Mouse (Mus musculus) left cerebral cortex, postnatal 36 days (tissue): ENCODE measurements around the gene Cdh6. TPM values are rescaled to one million over a fixed set of nuclear protein-coding genes. Genes with fewer than 3 reads are reported as not detected.

ENCODE experiments used
- DNase-seq, 2 experiments: peaks; one replicate each; pipeline ENCODE4 v3.0.0; 2021 to 2022; ENCODE audit warnings: low spot score in 2 of 2, mixed read lengths in 1 of 2
- intact Hi-C: fragments of 180-260 bp; cut with DNase I; formaldehyde crosslinking; loops from one replicate; pipeline ENCODE4 v1.15.1; 2025
- total RNA-seq, 2 experiments: library from RNA; stranded (reverse); gene quantifications; 2 replicates each; pipeline ENCODE4 v1.2.3; 2021

Cdh6 gene
- total RNA-seq, 2 experiments from 2014 or later: 26.5 to 27.9 TPM

DNA sequence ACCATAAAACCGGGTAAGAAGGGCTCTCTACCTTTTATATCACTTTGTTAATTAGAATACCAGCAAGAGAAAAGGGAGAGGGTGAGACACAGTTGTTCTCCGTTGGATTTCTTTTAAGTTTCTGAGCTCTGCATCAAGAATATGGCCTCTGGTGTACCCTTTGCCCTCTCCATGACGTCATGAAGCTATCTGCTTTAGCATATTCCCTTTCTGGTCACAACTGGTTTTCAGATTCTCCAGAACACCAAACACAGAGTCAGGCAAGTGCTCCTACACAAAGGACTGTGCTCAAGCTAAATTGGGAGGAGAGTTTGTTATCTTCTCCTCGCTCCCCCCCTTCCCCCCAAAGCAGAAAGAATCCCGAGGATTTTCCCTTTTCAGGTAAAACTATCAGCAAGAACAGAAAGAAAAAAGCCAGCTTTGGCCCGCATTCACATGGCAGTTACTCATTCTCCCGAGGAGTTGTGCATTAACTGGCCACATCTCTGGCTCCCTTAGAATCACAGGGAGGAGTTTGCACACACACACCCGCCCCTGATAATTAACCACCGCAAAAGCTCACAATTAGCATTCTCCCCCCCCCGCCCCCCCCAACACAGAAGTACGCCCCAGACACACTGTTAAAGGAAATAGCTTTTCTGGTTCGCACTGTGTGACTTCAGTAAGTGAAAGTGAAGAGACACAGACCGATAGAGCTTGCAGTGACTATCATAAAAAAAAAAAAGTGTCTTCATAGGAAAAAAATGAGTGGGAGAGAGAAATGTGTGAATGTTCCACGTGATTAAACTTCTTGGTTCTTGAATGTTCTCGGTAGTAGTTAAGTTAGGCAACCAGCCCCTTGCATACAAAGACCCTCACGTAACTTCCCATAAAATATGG is 1.8 kb downstream of the Cdh6 start:
- intact Hi-C loops: loop anchor here (5.0 to 10.0 kb wide), 6 partner anchors 34 to 683 kb away; no protein-coding TSS in a partner anchor

DNA sequence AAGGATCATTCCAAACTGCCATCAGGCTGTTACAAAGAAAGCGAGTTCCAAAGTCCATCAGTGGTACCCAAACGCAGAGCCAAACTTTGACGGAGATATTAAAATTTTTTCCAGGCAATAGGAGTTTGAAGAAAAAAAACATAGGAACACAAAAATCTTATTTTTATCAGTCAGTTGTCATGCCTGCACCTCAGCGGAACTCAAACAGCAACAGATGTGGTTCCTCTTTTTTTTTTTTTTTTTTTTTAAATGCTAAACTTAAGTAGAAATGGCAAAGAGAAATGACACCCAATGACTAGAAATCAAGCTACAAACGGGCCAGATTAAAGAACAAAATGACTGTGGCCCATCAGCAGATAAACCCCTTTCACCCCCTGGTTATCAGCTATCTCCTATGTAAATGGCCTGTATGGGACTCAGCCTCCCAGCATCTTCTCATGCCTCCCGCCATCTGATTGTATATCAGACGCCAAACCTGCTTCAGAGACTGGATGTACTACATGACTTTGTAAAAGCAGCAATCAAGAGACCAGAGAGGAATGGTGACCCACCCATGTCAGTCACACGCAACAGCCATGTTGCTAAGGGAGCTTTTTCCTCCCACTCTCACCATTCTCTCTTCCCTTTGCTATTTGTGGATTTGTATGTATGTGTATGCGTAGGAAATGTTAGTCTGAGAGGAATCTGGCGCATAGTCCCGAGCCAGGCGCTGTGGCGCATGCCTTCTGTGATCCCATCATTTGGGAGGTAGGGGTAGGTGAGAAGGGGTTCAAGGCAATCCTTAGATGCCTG is 8.2 kb downstream of the Cdh6 start:
- intact Hi-C loops: no loop called here
- peak in 1 of 2 experiments; percentile 22 for DNase-seq

More for the DNA sequence above, 1.8 kb downstream of the Cdh6 start:
- DNase-seq: no peak

DNA sequence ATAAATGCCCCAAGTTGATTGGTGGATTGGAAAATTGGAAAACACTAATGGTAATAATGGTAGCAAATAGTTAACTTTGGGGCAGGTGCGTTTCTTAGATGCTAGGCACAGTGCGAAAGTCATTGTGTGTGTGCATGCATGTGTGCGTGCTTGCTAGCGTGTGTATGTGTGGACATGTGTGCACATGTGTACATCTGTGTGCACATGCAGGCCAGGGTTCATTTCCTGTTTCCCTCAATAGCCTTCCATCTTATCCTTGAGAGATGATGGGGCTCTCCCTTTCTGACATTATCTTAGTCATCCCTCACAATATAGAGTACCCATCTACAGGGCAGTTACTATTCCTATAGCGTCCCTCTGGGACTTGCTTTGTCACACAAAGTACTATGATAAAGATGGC is 17.7 kb downstream of the Cdh6 start:
- no peak for DNase-seq
- intact Hi-C loops: no loop called here

DNA sequence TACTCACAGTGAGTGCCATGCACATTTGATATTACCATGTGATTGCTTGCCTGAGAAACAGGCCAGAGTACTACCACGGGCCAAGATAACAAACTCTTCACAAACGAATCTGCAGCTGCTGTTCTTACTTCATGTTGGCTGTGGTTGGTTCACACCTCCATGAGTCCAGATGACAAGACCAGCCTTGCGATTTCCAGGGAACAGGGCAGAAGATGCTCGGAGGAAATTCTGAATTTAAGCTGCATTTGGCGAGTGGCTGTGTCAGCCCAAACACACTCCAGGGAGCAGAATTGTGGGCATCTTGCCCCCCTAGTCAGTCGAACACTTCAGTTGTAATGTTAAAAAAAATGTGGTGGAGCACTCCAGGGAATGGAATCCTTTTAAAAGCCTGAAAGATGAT is 18.1 kb downstream of the Cdh6 start:
- intact Hi-C loops: no loop called here
- DNase-seq: no peak

DNA sequence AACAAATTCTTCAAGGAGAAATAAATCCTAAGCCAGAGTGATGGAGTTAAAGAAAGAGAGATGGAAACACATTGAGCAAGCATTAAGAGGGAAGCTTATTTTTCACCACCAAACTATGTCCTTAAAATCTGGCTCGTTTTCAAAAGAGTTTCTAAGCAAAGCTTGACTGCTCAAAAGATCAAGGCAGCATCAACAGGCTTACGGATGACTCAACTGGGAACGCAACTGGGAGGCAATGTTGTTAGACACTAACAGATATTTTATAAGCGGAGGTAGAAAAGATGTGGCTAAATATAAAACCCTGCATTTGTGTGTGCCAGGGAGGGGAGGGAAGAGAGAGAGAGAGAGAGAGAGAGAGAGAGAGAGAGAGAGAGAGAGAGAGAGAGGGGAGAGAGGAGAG is 31.5 kb downstream of the Cdh6 start:
- no peak for DNase-seq
- intact Hi-C loops: no loop called here

DNA sequence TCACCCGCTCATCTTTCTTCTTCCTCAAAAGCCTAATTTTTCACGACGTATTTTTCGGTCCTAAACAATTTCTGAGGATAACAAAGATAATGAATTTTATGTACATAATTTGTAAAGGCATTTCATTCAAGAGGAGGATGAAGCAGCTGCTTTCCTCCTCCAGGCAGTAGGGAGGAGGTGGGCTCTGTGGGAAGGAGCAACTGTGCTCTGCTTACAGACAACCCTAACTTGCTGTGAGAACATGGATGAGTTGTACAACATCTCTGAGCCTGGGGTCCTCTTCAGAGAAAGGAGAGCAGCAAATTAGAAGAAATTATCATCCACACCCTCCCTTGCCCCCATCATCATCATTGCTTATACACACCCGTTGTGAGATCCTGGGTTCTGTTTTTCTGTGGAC is 33.8 kb downstream of the Cdh6 start:
- intact Hi-C loops: loop anchor here (5.0 kb wide), 1 partner anchor 33 kb away; the partner anchor contains the start of gene Cdh6
- DNase-seq: peak in 1 of 2 experiments; percentile 48

DNA sequence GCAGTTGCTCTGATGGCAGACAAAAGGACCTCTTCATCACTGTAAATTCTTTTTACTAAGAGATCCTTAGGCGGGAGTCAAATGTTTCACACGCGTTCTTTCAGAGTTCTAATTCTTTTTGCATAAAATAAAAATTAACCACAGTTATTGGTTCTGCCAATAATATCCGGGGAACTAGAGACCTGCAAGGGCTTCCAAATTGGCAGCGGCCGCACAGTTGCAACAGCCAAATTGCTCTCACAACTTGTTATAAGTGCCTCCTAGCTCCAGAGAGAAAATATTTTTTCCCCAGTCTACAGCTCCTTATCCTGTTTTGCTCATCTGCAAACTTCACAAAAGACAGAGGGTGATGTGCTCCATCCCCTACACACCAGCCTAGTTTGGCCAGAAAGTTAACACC is 36.3 kb downstream of the Cdh6 start:
- intact Hi-C loops: loop anchor here (5.0 kb wide), 1 partner anchor 35 kb away; the partner anchor contains the start of gene Cdh6

DNA sequence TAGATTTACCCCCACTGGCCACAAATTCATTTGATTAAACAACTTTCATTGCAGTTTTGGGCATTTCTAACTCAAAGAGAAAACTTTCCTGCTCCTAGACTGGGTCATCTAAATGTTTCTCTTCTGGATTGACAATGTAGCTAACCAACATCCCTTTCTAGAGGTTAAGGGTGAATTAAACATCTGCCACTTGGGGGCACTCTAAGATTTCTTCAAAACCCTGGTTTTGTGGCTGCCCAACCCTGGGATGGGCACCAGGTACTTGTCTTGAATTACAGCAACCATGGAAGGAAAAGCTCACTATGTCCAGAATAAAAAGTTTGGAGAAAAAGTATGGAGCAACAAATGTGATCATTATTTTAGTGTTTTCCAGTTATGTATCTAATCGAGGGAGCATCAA is 39.4 kb downstream of the Cdh6 start:
- intact Hi-C loops: no loop called here
- DNase-seq: no peak

More for the DNA sequence above, 36.3 kb downstream of the Cdh6 start:
- DNase-seq: no peak

DNA sequence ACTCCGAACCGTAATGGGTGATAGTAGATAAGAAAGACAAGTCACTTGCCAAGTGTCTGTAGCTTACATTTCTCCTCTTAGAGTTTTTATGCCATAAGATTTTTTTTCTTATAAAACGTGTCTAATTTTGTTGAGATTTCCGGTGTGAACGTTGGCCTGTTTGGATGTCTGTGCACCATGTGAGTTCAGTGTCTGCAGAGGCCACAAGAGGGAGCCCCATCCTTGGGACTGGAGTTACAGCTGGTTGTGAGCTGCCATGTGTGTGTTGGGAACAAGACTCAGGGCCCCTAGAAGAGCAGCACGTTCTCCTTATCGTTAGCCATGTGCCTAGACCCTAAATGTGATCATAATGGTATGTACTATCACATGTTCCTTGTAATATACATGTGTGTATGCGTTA is 40.1 kb downstream of the Cdh6 start:
- DNase-seq: no peak
- intact Hi-C loops: no loop called here

DNA sequence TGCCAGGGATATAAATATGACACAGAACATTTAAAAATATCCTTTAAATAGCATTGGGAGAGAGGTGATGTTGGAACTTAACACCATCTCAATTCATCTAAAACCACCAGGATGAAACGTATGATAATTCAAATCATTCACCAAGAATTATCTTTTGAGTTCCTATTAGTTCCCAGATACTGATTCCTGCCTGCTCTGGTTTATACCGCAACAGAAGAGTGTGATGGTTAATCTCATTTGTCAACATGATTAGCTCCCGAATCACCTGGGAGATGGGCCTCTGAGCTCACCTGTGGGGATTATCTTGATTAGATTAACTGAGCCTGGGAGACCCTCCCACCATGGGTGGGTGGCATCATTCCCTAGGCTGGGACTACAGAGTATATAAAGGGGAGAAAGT is 41.0 kb downstream of the Cdh6 start:
- no peak for DNase-seq
- intact Hi-C loops: no loop called here

DNA sequence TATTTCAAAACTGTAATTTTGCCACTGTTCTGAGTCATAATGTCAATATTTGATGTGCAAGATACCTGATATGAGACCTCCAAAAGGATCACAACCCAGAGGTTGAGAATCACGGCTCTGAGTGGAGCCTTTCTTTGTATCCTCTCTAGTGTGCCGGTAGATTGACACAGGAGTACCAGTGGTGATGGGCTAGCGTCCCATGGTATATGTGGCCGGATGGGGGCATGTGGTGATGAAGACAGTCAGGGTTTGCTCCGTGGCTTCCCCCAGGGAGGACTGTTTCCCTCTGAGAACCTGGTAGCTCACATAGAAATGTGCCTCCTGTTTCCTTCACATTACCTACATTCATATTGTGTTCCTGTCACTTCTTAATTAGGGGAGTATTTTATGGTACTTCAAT is 43.2 kb downstream of the Cdh6 start:
- no peak for DNase-seq
- intact Hi-C loops: no loop called here

DNA sequence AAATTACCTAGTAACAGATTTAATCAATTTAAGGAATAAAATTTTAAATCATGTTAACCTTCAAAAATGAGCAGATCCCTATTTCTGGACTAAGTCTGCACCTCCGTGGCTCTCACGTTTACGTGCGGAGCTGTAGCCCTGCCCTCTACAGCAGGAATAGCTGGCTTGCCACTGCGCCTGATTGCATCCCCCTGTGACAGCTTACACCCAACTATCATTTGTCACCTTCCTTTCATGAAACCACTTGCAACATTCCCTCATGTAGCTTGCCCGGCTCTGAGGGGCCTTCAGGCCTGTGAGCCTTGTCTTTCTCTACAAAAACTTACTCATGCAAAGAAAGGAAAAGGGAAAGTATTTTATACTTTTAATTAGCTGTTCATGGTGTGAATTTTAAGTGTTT is 73.1 kb downstream of the Cdh6 start:
- intact Hi-C loops: no loop called here

DNA sequence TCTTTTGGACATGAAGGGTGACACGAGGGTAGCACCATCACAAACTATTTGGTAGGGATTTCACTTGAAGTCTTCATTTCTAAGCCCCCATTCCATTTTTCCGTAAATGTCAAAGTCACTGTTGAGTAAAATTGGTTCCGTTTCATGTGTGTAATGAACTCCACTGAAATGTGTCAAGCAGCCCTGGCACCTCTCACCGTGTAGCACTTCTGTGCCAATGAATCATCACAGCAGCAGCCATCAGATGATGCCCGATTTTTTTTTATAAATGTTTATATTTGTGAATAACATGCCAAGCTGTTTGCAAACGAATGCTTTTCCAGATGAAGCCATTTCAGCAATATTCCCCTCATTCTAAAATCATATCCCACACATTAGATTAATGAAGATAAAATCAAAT is 75.6 kb downstream of the Cdh6 start:
- DNase-seq: no peak
- intact Hi-C loops: no loop called here

More for the DNA sequence above, 73.1 kb downstream of the Cdh6 start:
- DNase-seq: no peak

DNA sequence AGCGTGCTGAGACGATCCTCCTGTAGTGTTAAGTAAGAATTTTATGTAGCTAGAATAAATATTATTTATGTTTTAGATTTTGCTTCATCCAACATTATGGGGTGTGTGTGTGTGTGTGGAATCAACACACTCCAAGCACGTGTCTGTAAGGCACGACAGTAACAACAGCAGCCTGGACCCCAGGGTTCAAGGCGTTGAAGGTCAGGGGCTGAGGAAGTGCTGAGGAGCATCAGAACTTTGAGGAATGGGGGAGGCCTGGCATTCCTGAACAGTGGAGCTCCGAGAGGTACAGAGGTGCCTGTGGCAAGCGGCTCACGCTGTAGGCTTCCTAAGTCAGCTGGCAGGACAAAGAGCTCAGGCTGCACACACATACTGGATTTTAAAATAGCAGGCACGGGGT is 78.1 kb downstream of the Cdh6 start:
- intact Hi-C loops: no loop called here
- no peak for DNase-seq

DNA sequence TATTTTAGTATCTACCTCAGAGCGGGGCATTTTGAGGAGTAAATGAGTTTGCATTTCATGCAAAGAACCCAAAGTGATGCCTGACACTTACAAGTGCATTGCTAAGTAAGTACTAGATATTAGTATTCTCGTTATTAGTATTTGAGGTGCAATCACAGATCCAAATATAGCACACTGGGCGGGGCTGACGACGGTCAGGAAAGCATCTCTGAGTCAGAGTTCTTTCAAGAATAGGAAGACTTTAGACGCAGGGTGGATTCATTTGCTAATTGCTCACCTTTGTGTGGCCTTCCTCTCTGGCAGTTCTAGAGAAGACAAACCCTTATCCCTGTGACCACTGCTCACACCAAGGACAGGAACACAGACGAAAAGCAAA is 78.6 kb downstream of the Cdh6 start:
- intact Hi-C loops: loop anchor here (5.0 kb wide), 1 partner anchor 77 kb away; the partner anchor contains the start of gene Cdh6
- no peak for DNase-seq

DNA sequence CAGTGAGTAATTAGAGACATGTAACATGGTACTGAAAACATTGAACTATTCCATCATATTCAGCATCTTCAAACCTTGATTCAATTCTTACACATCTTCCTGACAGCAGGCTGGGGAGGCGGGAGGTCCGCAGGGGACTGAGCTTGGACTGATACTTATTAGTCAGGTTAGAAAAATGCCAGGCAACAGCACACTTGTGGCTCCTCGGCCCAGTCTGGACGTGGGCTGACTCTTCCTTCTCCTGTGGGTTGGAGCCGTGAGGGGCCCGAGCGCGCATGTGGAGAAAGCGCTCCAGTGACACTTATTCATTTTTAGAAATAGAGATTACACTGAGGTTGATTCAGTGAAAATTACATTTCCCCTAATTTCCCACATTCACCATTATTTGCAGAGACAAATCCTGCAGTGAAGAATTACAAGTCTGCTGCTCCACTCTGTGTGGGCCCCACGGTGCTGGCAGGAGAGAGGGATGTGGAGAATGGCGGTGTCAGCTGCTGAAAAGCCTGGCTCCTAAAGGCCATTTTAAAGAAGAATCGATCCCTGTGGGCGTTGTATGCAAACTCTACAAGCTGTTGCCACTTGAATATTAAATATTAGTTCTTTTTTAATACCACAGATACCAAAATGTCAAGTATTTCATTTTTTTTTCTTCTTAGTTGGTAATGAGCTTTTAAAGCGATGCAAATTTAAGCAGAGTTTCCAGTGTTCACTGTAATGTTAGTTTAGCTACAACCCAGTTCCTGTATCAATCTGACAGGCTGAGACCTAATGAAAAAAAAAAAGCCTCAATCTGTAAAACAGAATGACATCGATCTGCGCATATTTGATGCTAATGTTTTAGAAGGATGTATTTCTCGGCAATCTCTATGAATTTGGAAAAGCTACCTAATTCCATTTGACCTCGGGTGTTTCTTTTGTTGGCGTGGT is 79.3 kb downstream of the Cdh6 start:
- no peak for DNase-seq
- intact Hi-C loops: loop anchor here (5.0 kb wide), 1 partner anchor 78 kb away; the partner anchor contains the start of gene Cdh6

DNA sequence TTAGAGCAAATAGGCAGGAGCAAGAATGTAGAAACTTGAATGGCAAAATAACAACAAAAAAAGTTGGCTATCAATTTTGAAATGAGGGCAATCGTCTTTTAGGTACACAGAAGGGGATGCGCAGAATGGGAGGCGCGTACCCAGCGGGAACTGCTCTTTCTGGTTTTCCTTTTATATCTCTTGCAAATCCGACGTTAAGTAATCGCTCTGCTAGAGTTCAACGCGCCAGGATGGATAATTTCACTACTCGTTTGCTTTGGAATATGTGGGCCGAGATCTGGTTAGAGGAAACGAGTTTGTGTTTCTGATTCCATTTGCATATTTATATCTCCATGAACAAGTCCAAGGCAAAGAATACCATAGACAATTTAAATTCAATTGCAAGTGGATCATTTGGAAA is 81.4 kb downstream of the Cdh6 start:
- no peak for DNase-seq
- intact Hi-C loops: loop anchor here (5.0 kb wide), 1 partner anchor 80 kb away; the partner anchor contains the start of gene Cdh6

DNA sequence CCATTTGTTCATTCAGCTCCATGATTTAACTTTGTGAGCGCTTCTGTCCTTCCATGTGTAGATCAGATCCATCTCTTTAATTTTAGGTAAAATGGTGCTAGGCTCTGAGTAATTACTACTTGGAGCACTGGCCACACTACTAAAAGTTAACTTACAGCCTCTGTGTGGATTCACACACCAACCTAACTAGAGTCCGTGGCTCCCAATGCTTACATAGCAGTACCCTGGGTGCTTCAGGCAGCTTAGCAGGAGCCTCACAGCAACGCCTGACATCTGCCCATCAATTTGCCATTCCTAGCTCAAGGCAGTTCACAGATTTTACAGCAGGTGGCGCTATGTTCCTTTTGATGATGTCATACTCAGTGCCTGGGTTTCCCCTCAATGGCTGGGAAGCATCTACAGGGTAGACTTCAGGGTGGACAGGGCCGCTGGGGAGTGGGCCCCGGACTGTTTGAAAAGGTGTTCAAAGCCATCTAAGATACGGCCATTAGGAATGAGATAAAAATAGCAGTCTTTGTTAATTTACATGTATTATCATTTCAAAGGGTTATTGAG is 84.9 kb downstream of the Cdh6 start:
- intact Hi-C loops: loop anchor here (2.0 to 10.0 kb wide), 2 partner anchors 770 to 966 kb away; no protein-coding TSS in a partner anchor
- peak; percentile 39 to 51 for DNase-seq

DNA sequence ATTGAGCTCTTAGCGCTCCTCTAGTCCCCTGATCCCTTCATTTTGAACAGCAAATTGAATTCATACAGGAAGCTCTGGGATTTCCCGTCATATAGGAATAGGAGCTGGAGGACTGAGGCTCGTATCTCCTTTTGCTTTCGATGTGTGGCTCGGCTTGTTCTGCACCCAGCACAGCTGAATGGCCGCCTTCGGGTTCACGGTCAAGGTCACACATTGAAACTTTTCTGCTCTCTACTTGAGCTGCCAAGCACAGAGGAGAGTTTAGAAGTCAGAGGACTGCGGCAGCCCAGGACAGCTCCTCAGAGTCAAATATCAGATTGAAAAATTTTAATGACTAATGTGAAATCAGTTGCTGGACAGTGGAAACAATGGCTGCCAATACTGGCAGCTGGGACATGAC is 88.7 kb downstream of the Cdh6 start:
- intact Hi-C loops: loop anchor here (10.0 kb wide), 1 partner anchor 970 kb away; no protein-coding TSS in a partner anchor
- DNase-seq: no peak
